Mouse (Mus musculus) cerebellum, adult 11 months (tissue): Measurements from ENCODE around the gene Krt39.

ENCODE experiments used
- DNase-seq: peaks from one replicate; pipeline ENCODE4 v3.0.0; 2022

Krt39 gene

DNA sequence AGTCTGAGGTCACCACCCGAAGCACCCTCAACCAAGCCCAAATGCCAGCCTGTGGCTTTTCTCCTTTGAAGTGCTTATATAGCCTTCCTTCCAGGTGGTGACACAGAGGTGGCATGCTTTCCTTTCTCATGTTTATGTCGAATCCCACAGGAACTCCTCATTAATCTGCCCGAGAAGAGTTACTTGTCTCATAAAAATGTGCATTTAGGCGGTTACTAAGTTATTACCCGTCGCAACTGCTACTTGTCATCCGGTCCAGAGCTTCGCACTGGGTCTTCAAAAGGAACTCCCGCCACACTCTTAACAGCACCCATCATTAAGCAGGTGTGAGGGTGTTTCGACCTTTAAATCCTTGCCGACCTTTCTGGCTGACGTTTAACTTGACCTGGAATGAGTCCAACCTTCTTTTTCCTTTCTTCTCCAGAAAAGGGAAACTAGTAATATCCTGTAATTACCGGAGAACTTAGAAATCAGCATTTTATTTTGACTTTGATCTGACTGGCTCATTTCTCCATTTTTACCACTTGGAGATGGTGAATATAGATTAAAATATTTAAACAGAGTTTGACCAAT lies at the start of gene Krt39:
Krt39 (minus strand) TSS at position 51 of the 573 bp plus-strand sequence.
- DNase-seq = no peak

DNA sequence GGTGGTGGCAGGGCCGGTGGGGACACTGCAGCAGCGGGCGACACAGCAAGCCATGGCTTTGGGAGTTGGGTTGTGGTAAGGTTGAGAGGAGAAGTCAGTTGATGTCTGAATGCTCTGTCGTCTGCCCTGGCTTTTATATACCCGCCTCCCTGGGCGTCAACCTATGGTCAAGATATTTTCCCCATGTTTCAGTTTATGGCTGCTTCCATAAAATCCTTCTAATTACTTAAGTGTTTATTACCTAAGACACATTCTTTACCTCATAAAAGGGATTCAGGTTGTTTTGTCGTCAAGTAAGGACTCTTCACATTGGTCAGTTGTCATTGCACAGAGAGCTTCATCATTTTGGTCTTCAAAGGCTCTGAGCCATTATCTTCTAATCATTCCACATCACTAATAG lies 45.4 kb upstream of the Krt39 start, which contains the start of gene Krtap3-1:
Krtap3-1 (minus strand) TSS at position 101 of the 400 bp plus-strand sequence.
- no peak for DNase-seq

DNA sequence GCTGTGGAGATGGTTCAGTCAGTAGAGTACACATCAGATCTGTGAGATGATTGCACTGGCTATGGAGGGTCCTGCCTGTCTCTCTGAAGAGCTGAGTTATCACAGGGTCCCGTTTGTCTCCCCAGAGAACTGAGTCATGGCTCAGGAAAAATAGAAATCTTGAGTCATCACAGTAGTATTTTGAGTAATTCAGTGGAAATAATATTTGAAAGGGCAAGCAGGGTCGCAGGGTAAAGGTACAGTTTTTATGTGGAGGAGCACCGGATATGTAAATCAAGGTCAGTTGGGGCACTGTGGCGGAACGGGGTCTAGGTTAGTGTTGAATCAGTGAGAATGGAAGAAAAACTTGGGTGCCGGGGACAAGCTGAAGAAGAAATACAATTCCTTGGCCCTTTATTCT lies 41.4 kb upstream of the Krt39 start:
- DNase-seq = no peak

DNA sequence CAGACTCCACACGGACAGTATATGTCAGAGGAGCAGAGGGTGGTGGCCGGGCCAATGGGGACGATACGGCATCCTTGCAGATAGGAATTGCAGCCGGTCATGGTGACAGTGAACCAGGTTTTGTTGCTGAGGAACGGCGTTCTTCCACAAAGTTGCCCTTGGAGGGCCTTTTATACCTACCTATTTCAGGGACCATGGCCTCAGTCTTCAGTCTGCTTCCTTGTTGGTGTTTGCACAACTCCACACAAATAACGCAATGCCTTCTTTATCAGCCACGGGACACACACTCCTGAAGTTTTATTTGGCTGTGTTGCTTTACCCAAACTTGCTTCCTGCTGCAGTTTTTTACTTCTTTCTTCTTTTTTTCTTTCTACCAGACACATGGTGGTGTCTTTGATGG lies 38.2 kb upstream of the Krt39 start, which contains the start of gene Gm11939:
Gm11939 (minus strand) TSS at position 101 of the 400 bp plus-strand sequence.
- no peak for DNase-seq

DNA sequence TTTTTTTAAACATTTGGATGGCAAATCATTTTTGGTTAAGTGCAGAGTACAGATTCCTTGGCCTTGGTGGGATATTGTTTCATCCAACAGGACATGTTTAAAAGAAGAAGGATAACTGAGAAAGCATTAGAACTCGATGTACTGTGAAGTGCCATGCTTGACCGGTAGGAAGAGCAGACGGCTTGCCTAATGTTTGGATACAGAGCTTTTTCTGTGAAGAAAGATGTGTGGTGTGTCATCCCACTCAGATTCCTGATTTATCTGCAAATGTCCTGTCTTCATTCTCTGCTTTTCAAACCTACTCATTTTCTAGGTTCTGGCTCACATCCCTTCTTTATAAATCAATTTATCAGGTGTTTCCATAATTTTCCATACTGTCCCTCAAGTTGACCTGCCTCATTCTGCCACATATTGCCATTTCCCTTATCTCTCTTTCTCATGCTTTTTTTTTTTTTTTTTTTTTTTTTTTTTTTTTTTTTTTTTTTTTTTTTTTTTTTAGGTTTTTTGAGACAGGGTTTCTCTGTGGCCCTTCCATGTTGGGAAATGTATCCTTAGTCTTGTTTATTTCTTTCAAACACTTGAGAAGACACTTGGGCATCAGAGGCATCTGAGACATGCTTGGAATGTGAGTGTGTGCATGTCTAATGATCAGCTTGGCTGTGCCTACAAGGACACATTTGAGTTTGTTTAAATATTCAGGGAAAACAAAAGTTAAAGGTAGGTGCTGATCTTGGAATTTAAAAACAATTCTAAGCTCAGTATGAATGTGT lies 37.0 kb upstream of the Krt39 start:
- no peak for DNase-seq

DNA sequence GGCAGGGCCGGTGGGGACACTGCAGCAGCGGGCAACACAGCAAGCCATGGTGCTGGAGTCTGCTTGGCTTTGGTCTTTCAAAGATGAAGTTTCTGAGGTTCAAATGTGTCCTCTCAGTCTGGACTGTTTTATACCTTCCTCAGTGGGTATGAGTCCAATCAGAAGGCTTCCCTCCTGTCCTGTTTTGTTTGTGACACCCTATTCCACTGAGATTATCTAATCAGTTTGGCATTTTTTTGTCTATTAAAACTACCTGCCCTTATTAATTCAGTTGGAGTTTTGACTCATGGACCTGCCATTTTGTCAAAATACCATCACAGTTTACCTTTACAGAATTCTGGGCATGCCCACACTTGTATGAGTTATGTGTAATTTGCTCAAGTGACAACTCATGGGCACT lies 35.6 kb upstream of the Krt39 start, which contains the start of gene Krtap3-2:
Krtap3-2 (minus strand) TSS at position 101 of the 400 bp plus-strand sequence.
- no peak for DNase-seq

DNA sequence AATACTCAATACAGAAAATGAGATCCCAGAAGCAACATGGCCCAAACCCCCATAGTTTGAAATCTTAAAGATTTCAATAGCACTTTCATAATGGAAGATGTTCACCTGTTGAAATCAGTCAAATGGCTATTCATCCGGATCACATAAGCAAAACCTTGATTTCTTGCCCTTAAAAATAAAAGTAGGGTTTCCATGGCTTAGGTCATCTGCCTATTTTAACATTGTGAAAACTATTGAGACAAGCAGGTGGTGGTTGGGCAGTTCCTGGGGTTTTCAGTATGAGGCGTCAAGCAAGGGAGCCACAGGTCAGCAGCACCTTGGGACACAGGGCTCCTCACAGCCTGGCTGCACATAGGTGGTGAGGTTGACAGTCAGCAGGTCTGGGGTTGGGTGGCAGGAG lies 35.1 kb upstream of the Krt39 start:
- DNase-seq = no peak

DNA sequence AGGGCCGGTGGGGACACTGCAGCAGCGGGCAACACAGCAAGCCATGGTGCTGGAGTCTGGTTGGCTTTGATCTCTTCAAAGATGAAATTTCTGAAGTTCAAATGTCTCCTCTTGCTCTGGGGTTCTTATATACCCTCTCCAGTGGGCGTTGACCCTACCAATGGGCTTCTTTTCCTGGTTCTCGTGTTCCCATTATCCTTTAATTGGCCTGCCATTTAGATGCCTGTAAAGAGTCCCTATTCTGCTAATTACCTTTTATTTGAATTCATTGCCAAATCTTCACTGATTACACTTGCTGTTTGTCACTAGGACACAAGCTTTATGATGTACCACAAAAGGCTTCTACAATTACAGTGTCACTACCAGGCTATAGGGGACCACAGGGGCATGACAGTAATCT lies 29.6 kb upstream of the Krt39 start, which contains the start of gene Krtap3-3:
Krtap3-3 (minus strand) TSS at position 101 of the 400 bp plus-strand sequence.
- no peak for DNase-seq

DNA sequence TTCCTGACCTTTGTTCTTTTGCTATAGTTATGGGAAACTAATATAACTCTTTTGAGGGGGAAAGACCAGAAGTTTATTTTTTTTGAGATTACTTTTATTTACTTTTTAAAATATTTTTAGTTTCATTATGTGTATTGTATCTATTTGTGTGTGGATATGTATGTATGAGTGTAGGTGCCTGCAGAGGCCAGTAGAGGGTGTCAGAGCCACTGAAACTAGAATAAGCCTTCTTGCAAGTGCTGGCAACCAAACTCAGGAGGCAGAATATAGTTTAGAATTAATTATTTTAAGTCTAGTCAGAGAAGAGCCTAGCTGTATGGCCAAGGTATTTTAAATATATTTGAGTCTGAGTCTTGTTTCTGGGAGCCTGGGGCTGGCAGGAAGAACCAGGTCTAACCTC lies 26.8 kb upstream of the Krt39 start:
- no peak for DNase-seq

DNA sequence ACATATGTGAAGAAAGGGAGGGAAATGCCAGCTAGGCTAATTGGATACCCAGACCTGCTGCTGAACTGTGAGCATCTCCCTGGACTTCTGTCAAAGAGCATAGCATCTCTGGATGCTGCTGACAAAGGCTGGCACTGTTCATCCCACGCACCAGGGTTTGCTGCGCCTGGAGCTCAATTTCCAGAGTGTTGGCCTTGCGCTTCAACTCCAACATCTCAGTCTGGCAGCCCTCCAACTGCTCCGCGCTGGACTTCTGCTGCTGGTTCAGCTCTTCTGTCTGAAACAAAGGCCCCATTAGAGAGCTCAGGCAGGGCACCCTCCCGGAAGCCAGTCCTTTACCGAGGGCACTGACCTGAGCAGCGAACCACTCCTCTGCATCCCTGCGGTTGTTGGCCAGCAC lies 18.6 kb upstream of the Krt39 start:
- peak; percentile 15 for DNase-seq

DNA sequence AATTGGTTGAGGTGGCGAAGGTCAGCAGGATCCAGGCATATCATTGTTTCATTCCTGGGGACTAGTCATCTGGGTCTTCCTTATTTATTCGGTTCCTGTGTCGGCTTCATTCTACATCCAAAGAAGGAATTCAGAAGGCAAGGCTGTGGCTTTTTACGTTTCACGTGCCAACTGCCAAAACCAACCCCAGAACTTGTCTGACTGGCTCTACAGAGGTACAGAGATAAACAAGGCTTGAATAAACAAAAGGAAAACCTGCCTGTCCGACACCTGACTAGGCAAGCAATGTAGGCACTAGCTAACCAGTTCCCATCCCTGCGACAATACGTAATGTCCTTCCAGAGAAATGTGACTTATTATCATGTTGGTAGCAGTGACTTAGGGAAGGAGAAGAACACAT lies 7.0 kb downstream of the Krt39 start:
- DNase-seq = no peak

DNA sequence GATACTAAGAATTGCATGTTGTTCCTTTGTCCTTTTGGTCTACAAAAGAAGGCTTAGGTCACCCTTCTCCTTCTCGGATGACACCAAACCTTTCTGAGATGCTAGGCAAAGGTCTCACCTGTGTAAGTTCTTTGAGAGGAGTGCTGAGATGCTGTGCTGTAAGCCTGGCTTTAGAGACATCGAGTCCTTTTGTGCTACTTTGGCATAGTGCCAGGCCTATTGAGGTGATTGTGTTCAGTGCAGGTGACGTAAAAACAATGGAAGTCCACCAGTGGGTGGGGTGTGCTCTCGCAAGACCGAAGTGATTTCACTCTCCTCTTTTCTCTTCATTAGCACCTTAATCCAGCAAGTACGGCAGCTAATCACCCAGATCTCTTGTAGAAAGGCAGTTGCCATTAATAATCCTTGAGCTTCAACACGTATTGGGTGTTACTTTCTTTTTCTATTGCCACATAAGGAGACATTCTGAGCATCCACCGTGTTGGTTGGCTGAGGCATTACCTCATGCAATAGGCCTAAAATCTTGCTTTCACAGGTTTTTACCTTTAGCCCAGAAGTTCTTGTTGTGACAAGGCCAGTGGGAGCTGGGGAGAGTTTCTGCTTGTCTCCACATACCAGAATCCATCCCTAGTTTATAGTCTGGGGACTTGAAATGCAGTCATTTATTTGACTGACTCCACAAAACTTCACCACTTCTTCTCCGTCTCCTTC lies 20.9 kb downstream of the Krt39 start:
- no peak for DNase-seq

DNA sequence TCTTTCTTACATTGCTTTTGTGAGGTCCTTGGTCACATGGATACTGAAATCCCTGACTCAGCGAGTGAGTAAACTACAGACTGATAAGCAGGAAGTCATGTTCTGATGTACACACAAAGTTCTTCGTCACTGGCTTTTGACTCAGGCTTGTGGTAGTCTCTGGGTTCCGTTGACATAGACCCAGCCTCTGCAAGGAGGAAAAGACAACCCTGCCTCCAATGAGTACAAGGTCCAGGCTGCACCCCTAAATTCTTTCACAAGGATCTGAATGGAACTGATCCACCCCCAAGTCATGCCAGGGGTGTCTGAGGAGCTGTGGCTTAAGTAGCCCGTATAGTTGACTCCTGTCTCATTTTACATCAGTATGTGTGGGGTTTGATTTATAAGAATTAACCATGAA lies 24.7 kb downstream of the Krt39 start:
- DNase-seq = no peak

DNA sequence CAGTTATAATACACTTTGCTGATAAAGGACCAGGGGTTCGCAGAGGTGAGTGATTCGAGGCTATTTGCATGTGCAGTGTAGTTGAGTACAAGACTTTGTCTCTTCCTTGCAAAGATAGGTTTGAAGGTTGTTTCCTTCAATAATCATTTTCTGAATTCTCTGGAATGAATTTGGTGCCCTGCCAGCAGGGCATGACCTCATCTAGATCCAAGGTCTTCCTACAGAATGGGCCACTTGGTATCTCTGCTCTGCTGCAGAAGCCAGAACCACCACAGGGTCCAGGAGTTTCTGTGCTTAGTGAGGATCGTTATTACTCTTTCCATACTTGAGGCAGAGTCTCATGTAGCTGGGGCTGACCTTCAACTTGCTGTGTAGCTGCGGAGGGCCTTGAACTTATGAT lies 26.4 kb downstream of the Krt39 start:
- no peak for DNase-seq

DNA sequence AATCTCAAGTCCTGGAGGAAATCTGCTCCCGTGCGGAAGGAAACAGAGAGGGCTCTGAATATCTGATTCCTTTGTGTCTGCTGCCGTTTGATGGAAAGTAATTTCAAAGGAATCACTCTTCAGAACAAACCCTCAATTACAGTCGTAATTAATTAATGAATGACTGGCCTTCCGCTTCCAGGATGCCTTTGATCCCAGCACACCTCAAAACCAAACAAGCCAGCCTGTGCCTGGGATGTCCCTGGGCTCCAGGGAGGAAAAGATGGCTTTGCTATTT lies 27.6 kb downstream of the Krt39 start:
- no peak for DNase-seq

DNA sequence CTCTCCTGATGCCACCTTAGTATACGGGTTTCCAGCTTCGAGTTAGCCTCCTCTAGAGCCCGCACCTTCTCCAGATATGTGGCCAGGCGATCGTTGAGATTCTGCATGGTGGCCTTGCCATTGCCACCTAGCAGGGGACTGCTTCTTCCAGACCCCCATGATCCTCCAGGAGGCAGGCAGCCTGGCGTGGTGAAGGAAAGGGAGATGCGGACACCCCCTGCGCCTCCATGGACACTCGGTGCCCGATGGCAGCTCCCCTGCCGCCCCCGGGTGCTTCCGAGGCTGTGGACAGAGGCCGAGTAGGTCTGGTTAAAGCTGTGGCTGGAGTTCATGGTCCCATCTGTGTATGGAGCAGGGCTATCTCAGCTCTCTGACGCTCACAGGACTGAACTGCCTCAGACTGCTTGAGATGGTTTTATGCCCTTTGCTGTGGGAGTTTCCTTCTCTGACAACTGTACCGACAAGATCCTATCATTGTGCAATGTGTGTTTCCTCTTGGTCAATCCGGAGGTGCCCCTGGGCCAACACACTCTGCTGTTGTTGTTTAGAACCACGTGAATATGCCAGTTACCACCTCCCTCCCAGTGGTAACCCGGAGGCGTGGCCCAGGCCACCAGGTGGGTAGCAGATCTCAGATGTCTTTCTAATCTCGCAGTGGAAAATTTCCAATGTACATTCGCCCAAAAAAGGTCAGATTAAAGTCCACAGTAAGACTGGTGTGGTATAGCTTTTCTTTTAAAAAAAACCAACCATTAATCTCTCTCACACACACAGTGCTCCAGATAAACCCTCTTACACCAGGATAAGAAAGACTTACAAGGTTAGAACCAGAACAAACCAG lies 28.2 kb downstream of the Krt39 start, which contains the start of gene Krt23:
Krt23 (minus strand) TSS at position 405 of the 841 bp plus-strand sequence.
- DNase-seq = no peak

DNA sequence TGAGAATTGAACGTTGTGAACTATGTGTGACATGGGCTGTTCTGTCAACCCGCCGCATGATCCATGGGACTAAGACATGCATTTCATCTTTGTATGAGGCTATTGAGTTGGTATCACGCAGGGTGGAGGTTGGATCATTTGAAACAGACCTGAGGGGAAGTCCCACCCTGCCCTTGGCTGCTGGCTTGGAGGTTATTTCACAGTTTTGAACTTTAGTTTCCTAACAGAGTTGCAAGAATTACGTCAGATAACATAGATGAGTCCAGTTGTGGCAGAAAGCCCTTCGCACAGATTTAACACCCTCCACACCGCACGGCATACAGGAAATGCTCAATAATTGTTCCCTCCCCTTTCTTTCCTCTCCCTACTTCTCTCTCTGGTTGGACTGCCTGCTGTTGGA lies 30.1 kb downstream of the Krt39 start:
- DNase-seq = no peak

DNA sequence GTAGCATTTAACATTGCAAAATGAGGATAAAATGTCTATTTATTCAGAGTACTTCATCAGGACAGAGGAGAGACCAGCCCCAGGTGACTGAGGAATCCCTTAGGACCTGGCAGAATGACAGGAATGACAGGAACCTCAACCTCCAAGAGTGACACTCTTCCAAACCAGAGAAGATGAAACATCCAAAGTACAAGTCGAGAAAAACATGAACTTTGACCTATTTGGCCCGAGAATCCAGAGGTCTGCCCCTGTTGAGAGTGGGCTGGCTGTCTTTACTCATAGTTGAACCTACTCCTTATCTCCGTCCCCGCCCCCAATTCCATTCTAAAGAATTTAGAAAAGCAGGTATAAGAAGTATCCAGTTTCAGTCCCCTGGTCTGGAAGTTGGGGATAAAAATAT lies 30.5 kb downstream of the Krt39 start:
- DNase-seq = no peak

DNA sequence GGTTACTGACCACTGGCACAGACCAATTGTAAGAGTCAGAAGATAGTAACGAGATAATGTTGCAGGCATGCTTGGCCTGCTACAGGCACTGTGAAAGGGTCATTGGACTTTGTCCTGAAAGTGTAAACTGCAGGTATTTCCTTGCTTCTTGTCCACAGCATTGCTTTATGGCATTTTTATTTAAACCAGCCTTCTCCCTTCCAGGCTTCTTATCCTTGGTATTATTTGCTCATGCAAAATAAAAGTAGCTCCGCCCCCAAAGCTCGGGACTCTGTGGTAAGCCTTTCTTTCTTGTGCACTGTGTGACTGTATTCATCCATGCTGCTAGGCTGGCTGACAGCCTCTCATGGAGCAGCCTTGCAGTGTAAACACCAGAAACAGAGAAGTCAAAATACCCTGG lies 31.9 kb downstream of the Krt39 start:
- DNase-seq = no peak

DNA sequence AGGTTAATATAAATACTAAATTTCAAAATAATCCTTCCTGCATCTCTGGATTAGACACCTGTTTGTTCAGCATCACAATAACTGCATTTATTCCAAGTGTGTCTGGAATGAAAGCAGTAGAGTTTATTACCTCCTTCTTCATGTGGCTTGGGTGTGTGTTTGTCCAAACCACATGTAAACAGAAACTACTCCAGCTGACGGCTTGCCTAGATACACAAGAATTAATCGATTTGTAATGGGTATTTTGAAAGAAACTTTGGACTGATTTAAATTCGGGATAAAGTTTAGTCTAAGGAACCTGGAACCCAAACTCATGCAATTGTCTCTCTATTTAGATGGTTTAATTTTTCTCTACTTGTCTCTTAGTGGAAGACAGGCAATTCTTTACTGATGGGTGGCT lies 46.2 kb downstream of the Krt39 start:
- no peak for DNase-seq

DNA sequence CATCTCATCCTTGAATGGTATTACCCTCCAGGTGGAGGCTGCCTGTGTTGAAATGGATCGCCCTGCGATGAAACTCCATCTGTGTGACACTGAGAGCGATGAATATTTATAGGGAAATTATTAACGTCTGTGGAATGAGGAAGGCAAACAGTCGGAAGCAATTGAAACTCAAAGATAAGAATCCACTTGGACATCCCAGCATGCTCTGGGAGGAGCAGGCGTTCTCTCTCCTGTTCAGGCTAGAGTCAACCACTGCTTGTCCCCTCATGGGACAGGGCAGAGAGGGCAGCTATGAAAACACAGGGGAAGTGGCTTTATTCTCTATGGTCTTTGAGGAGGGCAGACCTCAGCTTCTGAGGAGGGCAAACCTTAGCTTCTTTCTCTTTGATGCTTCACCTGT lies 47.7 kb downstream of the Krt39 start:
- no peak for DNase-seq

DNA sequence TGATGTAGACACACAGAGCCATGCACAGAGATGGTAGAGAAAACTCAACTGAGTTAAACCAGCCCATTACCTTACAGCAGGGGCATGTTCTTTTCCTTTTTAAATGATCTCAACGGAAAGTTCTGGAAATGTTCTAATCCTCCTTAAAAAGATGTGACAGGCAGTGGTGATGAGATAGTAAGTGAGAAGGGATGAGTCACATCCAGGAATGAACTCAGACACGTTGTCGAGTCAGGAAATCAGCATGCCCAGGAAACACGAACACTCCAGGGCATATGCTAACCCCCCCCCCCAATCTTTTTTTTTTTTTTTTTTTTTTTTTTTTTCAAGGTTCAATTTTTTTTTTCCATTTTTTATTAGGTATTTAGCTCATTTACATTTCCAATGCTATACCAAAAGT lies 48.7 kb downstream of the Krt39 start:
- DNase-seq = no peak

DNA sequence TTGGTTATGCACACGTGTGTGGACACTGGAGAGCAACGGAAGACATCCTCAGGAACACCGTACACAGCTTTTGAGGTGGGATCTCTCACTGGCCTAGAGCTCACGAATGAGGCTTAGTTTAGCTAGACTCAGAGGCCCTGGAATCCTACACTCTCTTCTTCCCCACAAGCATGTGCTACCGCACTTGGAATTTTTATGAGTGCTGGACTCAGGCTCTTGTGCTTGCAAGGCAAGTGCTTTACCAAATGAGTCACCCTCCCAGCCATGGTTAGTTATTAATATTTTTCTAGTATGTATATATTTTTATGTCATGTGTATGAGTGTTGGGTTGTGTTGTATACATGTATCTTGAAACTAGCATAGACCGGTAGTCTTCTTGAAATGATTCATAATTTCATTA lies 49.2 kb downstream of the Krt39 start:
- DNase-seq = no peak
